Mouse (Mus musculus) brain, embryonic 14.5 days (tissue): ENCODE results near the gene Icam5.

Experiments
- CTCF ChIP-seq: fragments of 200-500 bp; IDR thresholded peaks from 2 replicates; pipeline ENCODE4 v1.5.1; 2012; ENCODE audit warnings: inconsistent platforms, mild to moderate bottlenecking, moderate library complexity, borderline replicate concordance; ENCODE audit not compliant: insufficient read depth, insufficient read length; ENCODE audit errors: extremely low read depth
- POLR2A ChIP-seq: fragments of 200-500 bp; IDR thresholded peaks from 2 replicates; pipeline ENCODE4 v1.6.1; 2012; ENCODE audit warnings: mild to moderate bottlenecking, inconsistent platforms, borderline replicate concordance; ENCODE audit not compliant: poor library complexity, insufficient read depth, insufficient read length, severe bottlenecking; ENCODE audit errors: extremely low read depth

DNA sequence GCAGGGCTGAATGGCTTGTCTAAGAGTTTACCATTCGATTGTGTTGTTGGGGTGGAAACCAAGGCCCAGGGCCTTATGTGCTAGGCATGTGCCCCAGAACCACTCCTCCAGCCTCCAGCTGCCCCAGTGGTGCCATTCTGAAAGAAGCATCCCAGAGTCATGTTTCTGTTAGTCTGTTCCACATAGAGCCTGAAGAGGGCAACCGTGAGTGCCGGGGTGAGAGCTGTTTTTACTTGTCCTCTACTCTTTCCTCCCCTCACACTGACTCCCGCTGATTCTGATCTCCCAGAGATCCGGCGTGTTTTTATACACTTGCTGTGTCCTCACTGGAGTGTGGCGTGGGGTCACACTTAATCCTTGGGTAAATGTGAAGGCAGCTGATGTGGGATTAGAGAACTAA lies 23.9 kb upstream of the Icam5 start:
- TF ChIP-seq CTCF (no peak), POLR2A (no peak)
